Mouse (Mus musculus) neural tube, embryonic 14.5 days (tissue): Measurements from ENCODE around the gene Defb41. TPM values are rescaled to one million over a fixed set of nuclear protein-coding genes. Genes with fewer than 3 reads are reported as not detected.
"Not testable (repeated sequence)": the region's sequence is repeated elsewhere in the genome, so short reads cannot be mapped to it uniquely, and the experiment has no call there.

Experiments used
- ATAC-seq: fragments of 200-750 bp; cut with Nextera tagmentation; 2 replicates; pipeline ENCODE4 v1.8.0; 2017; ENCODE audit warnings: low read depth, mild to moderate bottlenecking, moderate TSS enrichment, moderate library complexity
- H3K27ac ChIP-seq: fragments of 300-500 bp; sonication (generic); 2 replicates; pipeline ENCODE4 v1.5.1; 2014; ENCODE audit warnings: low read depth, mild to moderate bottlenecking, control low read depth, low read length, moderate library complexity, mixed read lengths
- H3K27me3 ChIP-seq: fragments of 300-500 bp; sonication (generic); 2 replicates; pipeline ENCODE4 v1.6.1; 2014; ENCODE audit warnings: low read length; ENCODE audit not compliant: control insufficient read depth, insufficient read depth
- H3K36me3 ChIP-seq: fragments of 300-500 bp; sonication (generic); 2 replicates; pipeline ENCODE4 v1.6.1; 2014; ENCODE audit warnings: low read length, mixed read lengths; ENCODE audit not compliant: control insufficient read depth, insufficient read depth
- H3K4me1 ChIP-seq: fragments of 300-500 bp; sonication (generic); 2 replicates; pipeline ENCODE4 v1.6.1; 2014; ENCODE audit warnings: low read length; ENCODE audit not compliant: control insufficient read depth, insufficient read depth
- H3K4me2 ChIP-seq: fragments of 300-500 bp; sonication (generic); 2 replicates; pipeline ENCODE4 v1.6.1; 2014; ENCODE audit warnings: mild to moderate bottlenecking, low read depth, low read length, control low read depth
- H3K4me3 ChIP-seq: fragments of 300-500 bp; sonication (generic); 2 replicates; pipeline ENCODE4 v1.5.1; 2014; ENCODE audit warnings: low read depth, low read length, control low read depth, mixed read lengths
- H3K9ac ChIP-seq: fragments of 300-500 bp; sonication (generic); replicated peaks from 2 replicates; pipeline ENCODE4 v1.6.1; 2014; ENCODE audit warnings: low read depth, mild to moderate bottlenecking, control low read depth, low read length, mixed read lengths
- H3K9me3 ChIP-seq: fragments of 300-500 bp; sonication (generic); 2 replicates; pipeline ENCODE4 v1.6.1; 2016; ENCODE audit warnings: low read length; ENCODE audit not compliant: control insufficient read depth
- WGBS: fragments of 180-500 bp; shearing (Covaris S2); extraction: QIAGEN DNeasy Blood & Tissue Kit; methylation state at CpG from one replicate; pipeline ENCODE4 v1.1.7; 2014; 5-methylcytosine and 5-hydroxymethylcytosine counted together
- polyA plus RNA-seq: library from polyadenylated mRNA; unstranded; fragments of >200 nt; fragmentation: Nextera tagmentation; extraction: Ambion mirVana; gene quantifications from 2 replicates; pipeline ENCODE4 v1.2.1, GENCODE M21; 2014

The Defb41 gene
- polyA plus RNA-seq: not detected in 2 replicates

DNA sequence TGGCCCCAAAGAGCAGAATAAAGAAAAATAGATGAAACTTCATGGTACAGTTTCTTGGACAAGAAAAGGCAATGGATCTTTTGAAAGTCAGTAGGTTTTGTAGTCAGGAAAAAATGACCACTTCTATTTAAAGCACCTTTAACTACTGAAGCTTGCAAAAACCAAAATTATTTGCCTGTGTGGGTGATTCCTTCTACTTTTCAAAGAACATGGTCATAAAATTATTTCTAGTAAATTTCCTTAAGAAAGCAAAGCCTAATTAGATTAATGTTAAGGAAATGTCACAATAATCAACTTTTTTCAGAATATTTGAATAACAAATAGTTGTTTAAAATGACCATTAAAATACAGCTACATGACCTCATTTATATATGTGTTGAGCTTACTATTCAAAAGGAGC is at the start of gene Defb41:
TSS of gene Defb41 (minus strand) at position 101 of the 400 bp plus-strand sequence.
- Histone ChIP-seq H3K4me2 (no peak within 1 kb of the TSS), H3K4me1 (no peaks in the 10 kb centered on the region)
- no peak for ATAC-seq

DNA sequence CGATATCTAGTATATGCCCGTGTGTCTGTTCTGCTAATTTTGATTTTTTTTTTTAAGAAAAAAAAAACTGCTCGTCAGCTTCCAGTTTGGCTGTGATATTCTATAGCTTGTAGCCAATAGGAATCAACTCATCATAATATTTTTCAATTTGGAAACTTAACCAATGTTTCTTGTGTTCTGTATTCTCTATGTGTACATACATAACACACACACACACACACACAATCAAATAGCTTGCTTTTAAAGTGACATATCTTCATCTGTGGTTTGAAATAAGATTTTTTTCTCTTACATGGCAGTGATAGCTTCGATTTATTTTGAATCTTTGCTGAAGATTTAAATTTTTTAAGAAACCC is 43.5 kb upstream of the Defb41 start:
- no peaks in the 10 kb centered on the region for H3K9me3 ChIP-seq
- 89% methylated on average over 4 of the region's 4 CpGs for WGBS
- H3K27ac ChIP-seq: no peak overlapping the region
- no peak overlapping the region for H3K9ac ChIP-seq
- no peaks in the 10 kb centered on the region for H3K4me1 ChIP-seq
- H3K4me3 ChIP-seq: no peak overlapping the region
- ATAC-seq: no peak
- no peaks in the 10 kb centered on the region for H3K36me3 ChIP-seq
- H3K4me2 ChIP-seq: no peak overlapping the region
- H3K27me3 ChIP-seq: no peaks in the 10 kb centered on the region

More for the DNA sequence above, at the start of gene Defb41:
- no peak within 1 kb of the TSS for H3K27ac ChIP-seq
- H3K9ac ChIP-seq: no peak within 1 kb of the TSS
- H3K27me3 ChIP-seq: no peaks in the 10 kb centered on the region
- H3K36me3 ChIP-seq: no peaks in the 10 kb centered on the region
- H3K4me3 ChIP-seq: no peak within 1 kb of the TSS
- H3K9me3 ChIP-seq: no peaks in the 10 kb centered on the region

GRCm38 (mm10) chr1:18307545-18308473 is 42.9 kb upstream of the Defb41 start:
- H3K27me3 ChIP-seq: no peaks in the 10 kb centered on the region
- no peak overlapping the region for H3K4me2 ChIP-seq
- H3K36me3 ChIP-seq: no peaks in the 10 kb centered on the region
- H3K4me1 ChIP-seq: no peaks in the 10 kb centered on the region
- H3K4me3 ChIP-seq: no peak overlapping the region
- no peak overlapping the region for H3K9ac ChIP-seq
- no peaks in the 10 kb centered on the region for H3K9me3 ChIP-seq
- 76% methylated on average over 12 of the region's 12 CpGs for WGBS
- no peak overlapping the region for H3K27ac ChIP-seq
- ATAC-seq: no peak

GRCm38 (mm10) chr1:18292515-18292914 is 27.6 kb upstream of the Defb41 start:
- WGBS: 58% methylated on average over 4 of the region's 4 CpGs

GRCm38 (mm10) chr1:18288860-18289259 is 23.9 kb upstream of the Defb41 start:
- Histone ChIP-seq H3K4me2 (no peak overlapping the region), H3K4me3 (no peak overlapping the region), H3K9ac (no peak overlapping the region), H3K4me1 (no peaks in the 10 kb centered on the region), H3K36me3 (no peaks in the 10 kb centered on the region), H3K27ac (no peak overlapping the region), H3K27me3 (no peaks in the 10 kb centered on the region), H3K9me3 (no peaks in the 10 kb centered on the region)
- ATAC-seq: no peak
- 29% methylated on average over 3 of the region's 3 CpGs for WGBS

More at GRCm38 (mm10) chr1:18292515-18292914, 27.6 kb upstream of the Defb41 start:
- no peak overlapping the region for H3K27ac ChIP-seq
- ATAC-seq: no peak
- H3K4me3 ChIP-seq: no peak overlapping the region
- H3K36me3 ChIP-seq: no peaks in the 10 kb centered on the region
- H3K4me2 ChIP-seq: no peak overlapping the region
- H3K9me3 ChIP-seq: no peaks in the 10 kb centered on the region
- no peaks in the 10 kb centered on the region for H3K4me1 ChIP-seq
- H3K9ac ChIP-seq: no peak overlapping the region
- no peaks in the 10 kb centered on the region for H3K27me3 ChIP-seq

GRCm38 (mm10) chr1:18287371-18287770 is 22.4 kb upstream of the Defb41 start:
- Histone ChIP-seq H3K9me3 (peaks cover under 1% of the 10 kb centered on the region; the same call in 1 of the 2 replicates), H3K4me2 (no peak overlapping the region), H3K27me3 (no peaks in the 10 kb centered on the region), H3K4me3 (no peak overlapping the region), H3K36me3 (no peaks in the 10 kb centered on the region), H3K27ac (no peak overlapping the region), H3K4me1 (no peaks in the 10 kb centered on the region), H3K9ac (no peak overlapping the region)
- ATAC-seq: no peak

GRCm38 (mm10) chr1:18271095-18271494 is 6.2 kb upstream of the Defb41 start:
- no peaks in the 10 kb centered on the region for H3K9me3 ChIP-seq
- no peak overlapping the region for H3K4me3 ChIP-seq
- H3K4me1 ChIP-seq: no peaks in the 10 kb centered on the region
- no peaks in the 10 kb centered on the region for H3K27me3 ChIP-seq
- no peak overlapping the region for H3K4me2 ChIP-seq
- no peak overlapping the region for H3K27ac ChIP-seq
- no peaks in the 10 kb centered on the region for H3K36me3 ChIP-seq
- no peak for ATAC-seq
- 86% methylated on average over 4 of the region's 4 CpGs for WGBS
- no peak overlapping the region for H3K9ac ChIP-seq

- no peak overlapping the region for H3K9ac ChIP-seq
- no peak for ATAC-seq
Observed at GRCm38 (mm10) chr1:18268845-18269244, 3.9 kb upstream of the Defb41 start.

DNA sequence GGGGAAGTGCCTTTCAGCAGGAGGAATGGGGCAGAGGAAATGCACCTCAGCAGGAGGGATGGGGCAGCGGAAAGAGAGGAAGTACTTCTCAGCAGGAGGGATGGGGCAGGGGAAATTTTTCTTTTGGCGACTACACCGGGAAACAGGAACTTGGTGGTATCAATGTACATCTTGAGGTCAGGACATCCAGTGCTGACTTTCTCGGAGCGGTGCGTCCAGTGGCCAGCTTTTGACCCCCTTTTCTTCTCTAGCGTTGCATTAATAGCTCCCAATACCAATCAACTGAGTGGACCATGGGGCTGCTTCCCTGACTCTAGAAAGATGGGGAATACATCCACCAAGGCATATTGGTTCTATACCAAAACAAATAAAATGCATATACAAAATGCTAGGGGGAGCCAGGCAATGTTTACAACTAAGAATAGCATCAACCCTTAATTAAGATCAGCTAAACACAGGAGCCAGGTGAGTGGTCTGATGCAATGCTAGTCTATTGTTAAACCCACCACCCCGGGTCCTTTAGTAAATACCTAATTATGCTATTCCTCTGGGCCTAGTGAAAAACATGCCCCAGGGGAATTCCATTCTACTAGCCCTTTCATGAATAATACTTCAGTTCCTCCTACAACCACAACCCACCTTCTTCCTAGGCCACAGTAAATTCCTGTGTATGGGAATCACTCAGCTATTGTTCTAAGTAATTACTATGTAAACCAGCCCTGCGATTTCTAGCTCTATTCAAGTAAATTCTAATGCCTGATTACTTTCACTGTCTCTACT is 18.9 kb downstream of the Defb41 start:
- not testable (repeated sequence) for H3K4me1 ChIP-seq, H3K27me3 ChIP-seq, H3K9ac ChIP-seq, H3K27ac ChIP-seq, H3K4me2 ChIP-seq, H3K36me3 ChIP-seq, H3K9me3 ChIP-seq, ATAC-seq, H3K4me3 ChIP-seq
- WGBS: 91% methylated on average over 9 of the region's 9 CpGs

More at GRCm38 (mm10) chr1:18268845-18269244, 3.9 kb upstream of the Defb41 start:
- Histone ChIP-seq H3K27me3 (no peaks in the 10 kb centered on the region), H3K4me1 (no peaks in the 10 kb centered on the region), H3K4me3 (no peak overlapping the region), H3K4me2 (no peak overlapping the region), H3K27ac (no peak overlapping the region), H3K36me3 (no peaks in the 10 kb centered on the region), H3K9me3 (no peaks in the 10 kb centered on the region)
- WGBS: 57% methylated on average over 5 of the region's 5 CpGs
